Comparison of ENCODE assay signal across 10 mouse cellular contexts in genomic region chr1:182284795-182285194, GRCm38 (mm10).
"Had no signal": no experiment of that assay in that cellular context is flagged by ENCODE, and none has a peak within 500 bp of the region (broad histone marks: within the 10 kb centered on the region; RNA-seq: fewer than 3 reads in every experiment).

No protein-coding gene starts in this region.

- DNase-seq: kidney, adult 11 months; kidney, postnatal 14 days; left cerebral cortex, postnatal 4 days; liver, embryonic 13.5 days; lung, adult 18-20 months; lung, postnatal 36 days; right cerebral cortex, postnatal 14 days; thymus, postnatal 4 days had no signal

- H3K36me3 ChIP-seq: limb, embryonic 13.5 days; stomach, embryonic 15.5 days had no signal

- H3K27me3 ChIP-seq: limb, embryonic 13.5 days; liver, embryonic 13.5 days; stomach, embryonic 15.5 days had no signal

- H3K9me3 ChIP-seq: limb, embryonic 13.5 days; liver, embryonic 13.5 days; stomach, embryonic 15.5 days had no signal

- H3K4me3 ChIP-seq: limb, embryonic 13.5 days; liver, embryonic 13.5 days; stomach, embryonic 15.5 days had no signal

- H3K27ac ChIP-seq: limb, embryonic 13.5 days; liver, embryonic 13.5 days; stomach, embryonic 15.5 days had no signal

- H3K9ac ChIP-seq: limb, embryonic 13.5 days; liver, embryonic 13.5 days; stomach, embryonic 15.5 days had no signal

- H3K4me2 ChIP-seq: limb, embryonic 13.5 days; liver, embryonic 13.5 days; stomach, embryonic 15.5 days had no signal
